Mouse (Mus musculus): ENCODE results near the gene Tmem164. TPM values are rescaled to one million over a fixed set of nuclear protein-coding genes. Genes with fewer than 3 reads are reported as not detected.

Tmem164 gene
- polyA plus RNA-seq, 1 experiment: 30.2 TPM

DNA sequence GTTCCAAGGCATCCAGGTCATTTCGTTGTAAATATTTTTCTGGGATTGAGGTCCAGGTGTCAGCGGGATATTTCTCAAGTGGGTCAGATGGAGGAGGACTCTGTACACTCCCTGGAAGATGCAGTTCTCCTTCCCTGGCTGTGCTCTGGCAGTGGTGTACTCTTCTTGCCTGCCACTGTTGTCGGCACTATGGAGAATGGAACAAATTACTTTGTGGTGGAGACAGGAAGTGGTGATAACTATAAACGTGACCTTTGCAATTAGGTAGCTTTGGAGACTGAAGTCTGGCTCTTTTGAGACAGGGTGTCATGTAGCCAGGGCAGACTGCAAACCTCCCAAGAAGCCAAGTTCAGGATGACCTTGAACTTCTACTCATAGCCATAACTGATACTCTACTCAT, 55.9 kb downstream of the Tmem164 start:
- Histone ChIP-seq H3K4me3 (replicated peaks; ENCODE audit: control insufficient read depth, low read depth, low read length) (no peak overlapping the region), H3K27ac (ENCODE audit: control insufficient read depth, insufficient read depth, low read depth, low read length, poor library complexity) (no peak overlapping the region), H3K4me1 (ENCODE audit: control insufficient read depth, insufficient read depth, low read length) (no peaks in the 10 kb centered on the region; the same call in 1 of the 2 replicates)
- WGBS: 40% methylated on average over 4 of the region's 4 CpGs
- TF ChIP-seq POLR2A (IDR thresholded peaks at IDR 0.05; ENCODE audit: borderline replicate concordance, control insufficient read depth, low read depth, low read length) (no peak), CTCF (IDR thresholded peaks at IDR 0.05; ENCODE audit: control insufficient read depth, insufficient read depth, low read length) (no peak)

DNA sequence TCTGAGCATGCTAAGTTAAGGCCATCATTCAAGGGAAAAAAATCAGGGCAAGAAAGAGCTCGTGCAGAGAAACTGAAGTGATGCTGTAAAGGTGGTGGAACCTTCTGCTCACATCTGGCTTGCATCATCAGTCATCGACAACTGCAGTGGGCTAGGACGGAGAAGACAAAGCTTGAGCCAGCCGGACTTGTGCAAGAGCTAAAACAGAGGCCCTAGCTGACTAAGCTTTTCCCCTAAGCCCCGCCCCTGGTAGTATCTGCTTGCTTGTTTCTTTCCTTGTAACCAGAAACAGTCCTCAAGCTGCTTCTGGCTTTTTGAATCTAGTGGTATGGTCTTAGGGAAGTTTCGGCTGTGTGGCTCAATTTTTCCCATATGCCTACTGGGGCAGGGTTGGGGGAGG, 56.5 kb downstream of the Tmem164 start:
- WGBS: 39% methylated on average over 6 of the region's 6 CpGs
- TF ChIP-seq CTCF (IDR thresholded peaks at IDR 0.05; ENCODE audit: control insufficient read depth, insufficient read depth, low read length) (no peak), POLR2A (IDR thresholded peaks at IDR 0.05; ENCODE audit: borderline replicate concordance, control insufficient read depth, low read depth, low read length) (no peak)
- no peak overlapping the region for H3K27ac ChIP-seq (ENCODE audit: control insufficient read depth, insufficient read depth, low read depth, low read length, poor library complexity)

DNA sequence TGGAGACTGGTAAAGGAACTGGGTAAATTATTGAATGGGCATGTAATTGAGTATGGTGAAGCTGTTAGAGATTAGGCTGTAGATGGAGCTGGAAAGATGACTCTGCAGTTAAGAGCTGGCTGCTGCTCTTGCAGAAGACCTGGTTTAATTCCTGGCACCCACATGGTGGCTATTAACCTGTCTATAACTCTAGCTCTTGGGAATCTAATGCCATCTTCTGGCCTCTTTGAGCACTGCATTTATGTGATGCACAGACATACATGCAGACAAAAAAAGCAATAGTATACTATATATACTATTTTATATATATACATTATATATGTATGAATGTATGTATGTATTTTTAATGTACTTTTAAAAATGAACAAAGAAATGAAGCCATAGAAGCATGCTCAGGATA, 66.2 kb downstream of the Tmem164 start:
- TF ChIP-seq CTCF (IDR thresholded peaks at IDR 0.05; ENCODE audit: control insufficient read depth, insufficient read depth, low read length): no peak
- no peak for TF ChIP-seq POLR2A (IDR thresholded peaks at IDR 0.05; ENCODE audit: borderline replicate concordance, control insufficient read depth, low read depth, low read length)
- Histone ChIP-seq H3K27ac (ENCODE audit: control insufficient read depth, insufficient read depth, low read depth, low read length, poor library complexity) (no peak overlapping the region), H3K4me3 (replicated peaks; ENCODE audit: control insufficient read depth, low read depth, low read length) (no peak overlapping the region), H3K4me1 (ENCODE audit: control insufficient read depth, insufficient read depth, low read length) (no peaks in the 10 kb centered on the region)

More for the DNA sequence above, 56.5 kb downstream of the Tmem164 start:
- Histone ChIP-seq H3K4me1 (ENCODE audit: control insufficient read depth, insufficient read depth, low read length) (no peaks in the 10 kb centered on the region; the same call in 1 of the 2 replicates), H3K4me3 (replicated peaks; ENCODE audit: control insufficient read depth, low read depth, low read length) (no peak overlapping the region)

DNA sequence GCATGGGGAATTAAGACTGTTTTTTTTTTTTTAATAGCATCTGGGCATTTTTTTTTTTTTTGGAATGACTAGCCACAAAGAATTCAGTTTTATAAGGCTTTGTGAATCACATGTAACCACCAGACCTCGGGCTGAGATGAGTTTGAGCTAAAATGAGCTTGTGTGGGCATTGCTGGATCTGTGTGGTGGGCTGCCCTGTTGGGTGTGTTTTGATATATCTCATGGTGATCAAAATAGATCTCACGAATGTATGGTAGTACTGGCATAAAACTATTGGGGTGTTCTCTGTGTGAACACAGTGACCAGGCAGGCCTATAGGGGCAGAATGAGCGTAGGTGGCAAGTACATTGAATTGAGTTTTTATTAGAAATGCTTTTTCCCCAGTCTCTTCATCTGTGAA, 67.4 kb downstream of the Tmem164 start:
- Histone ChIP-seq H3K4me1 (ENCODE audit: control insufficient read depth, insufficient read depth, low read length) (no peaks in the 10 kb centered on the region), H3K27ac (ENCODE audit: control insufficient read depth, insufficient read depth, low read depth, low read length, poor library complexity) (no peak overlapping the region), H3K4me3 (replicated peaks; ENCODE audit: control insufficient read depth, low read depth, low read length) (no peak overlapping the region)
- TF ChIP-seq POLR2A (IDR thresholded peaks at IDR 0.05; ENCODE audit: borderline replicate concordance, control insufficient read depth, low read depth, low read length) (no peak), CTCF (IDR thresholded peaks at IDR 0.05; ENCODE audit: control insufficient read depth, insufficient read depth, low read length) (no peak)
- WGBS: 70% methylated on average over 3 of the region's 3 CpGs

DNA sequence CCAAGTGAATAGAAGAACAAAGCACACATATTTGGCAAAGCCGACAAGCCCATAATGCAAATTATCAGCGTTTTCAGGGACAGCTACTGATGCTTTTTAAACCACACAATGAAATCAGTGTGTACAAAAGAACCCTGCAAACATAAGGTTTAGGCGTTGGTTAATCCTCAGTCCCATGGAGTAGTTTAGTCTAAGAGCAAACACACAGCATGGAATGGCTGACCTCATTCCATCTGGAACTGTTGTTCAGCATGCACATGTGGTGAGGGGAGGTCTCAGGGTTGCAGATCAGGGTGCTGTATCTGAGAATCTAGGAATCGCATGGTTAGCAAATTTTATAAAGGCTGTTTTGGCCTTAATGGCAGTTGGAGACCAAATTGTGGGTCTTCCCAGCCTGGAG, 69.6 kb downstream of the Tmem164 start:
- 81% methylated on average over 4 of the region's 4 CpGs for WGBS
- Histone ChIP-seq H3K4me3 (replicated peaks; ENCODE audit: control insufficient read depth, low read depth, low read length) (no peak overlapping the region), H3K4me1 (ENCODE audit: control insufficient read depth, insufficient read depth, low read length) (no peaks in the 10 kb centered on the region), H3K27ac (ENCODE audit: control insufficient read depth, insufficient read depth, low read depth, low read length, poor library complexity) (no peak overlapping the region)
- no peak for TF ChIP-seq POLR2A (IDR thresholded peaks at IDR 0.05; ENCODE audit: borderline replicate concordance, control insufficient read depth, low read depth, low read length)
- TF ChIP-seq CTCF (IDR thresholded peaks at IDR 0.05; ENCODE audit: control insufficient read depth, insufficient read depth, low read length): no peak

DNA sequence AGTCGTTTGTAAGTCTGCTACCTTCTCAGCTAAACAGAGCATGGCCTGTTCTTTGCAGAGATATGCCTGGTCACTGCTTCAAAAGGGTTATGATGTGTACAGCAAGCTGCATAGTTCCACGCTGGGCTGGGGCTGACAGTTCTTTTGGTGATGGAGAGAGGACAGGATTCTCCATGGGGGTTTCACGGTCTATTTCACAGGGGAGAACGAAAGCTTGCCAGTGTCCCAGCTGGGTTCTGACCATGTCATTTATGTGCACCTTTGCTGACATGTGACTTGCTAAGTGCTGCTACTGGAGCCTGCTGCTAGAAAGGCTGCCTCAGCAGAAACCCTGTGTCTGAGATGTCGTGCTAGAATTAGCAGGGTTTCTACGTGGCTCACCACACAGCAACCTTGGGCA, 74.3 kb downstream of the Tmem164 start:
- H3K27ac ChIP-seq (ENCODE audit: control insufficient read depth, insufficient read depth, low read depth, low read length, poor library complexity): no peak overlapping the region
- H3K4me1 ChIP-seq (ENCODE audit: control insufficient read depth, insufficient read depth, low read length): no peaks in the 10 kb centered on the region
- 89% methylated on average over 6 of the region's 6 CpGs for WGBS
- no peak overlapping the region for H3K4me3 ChIP-seq (replicated peaks; ENCODE audit: control insufficient read depth, low read depth, low read length)
- no peak for TF ChIP-seq CTCF (IDR thresholded peaks at IDR 0.05; ENCODE audit: control insufficient read depth, insufficient read depth, low read length)
- no peak for TF ChIP-seq POLR2A (IDR thresholded peaks at IDR 0.05; ENCODE audit: borderline replicate concordance, control insufficient read depth, low read depth, low read length)

DNA sequence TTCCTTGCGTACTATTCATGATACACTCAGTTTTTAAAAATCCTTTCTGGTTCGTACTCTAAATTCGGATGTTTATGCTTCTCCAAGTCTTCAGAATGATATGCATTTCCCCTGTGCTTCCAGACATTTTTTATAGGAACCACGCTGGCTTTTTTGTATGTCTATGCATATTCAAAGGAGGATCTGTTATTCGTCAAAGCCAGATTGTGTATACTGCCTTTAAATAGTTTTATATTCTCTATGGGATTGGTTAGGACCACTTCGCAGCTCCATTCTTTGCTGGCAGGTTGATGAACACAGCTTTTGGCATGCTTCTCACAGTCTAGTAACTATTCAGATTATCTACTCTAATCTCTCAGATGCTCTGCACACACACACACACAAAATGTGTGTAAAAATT, 79.2 kb downstream of the Tmem164 start:
- no peaks in the 10 kb centered on the region for H3K4me1 ChIP-seq (ENCODE audit: control insufficient read depth, insufficient read depth, low read length)
- no peak overlapping the region for H3K4me3 ChIP-seq (replicated peaks; ENCODE audit: control insufficient read depth, low read depth, low read length)
- no peak for TF ChIP-seq POLR2A (IDR thresholded peaks at IDR 0.05; ENCODE audit: borderline replicate concordance, control insufficient read depth, low read depth, low read length)
- no peak overlapping the region for H3K27ac ChIP-seq (ENCODE audit: control insufficient read depth, insufficient read depth, low read depth, low read length, poor library complexity)
- 90% methylated on average over 6 of the region's 6 CpGs for WGBS

DNA sequence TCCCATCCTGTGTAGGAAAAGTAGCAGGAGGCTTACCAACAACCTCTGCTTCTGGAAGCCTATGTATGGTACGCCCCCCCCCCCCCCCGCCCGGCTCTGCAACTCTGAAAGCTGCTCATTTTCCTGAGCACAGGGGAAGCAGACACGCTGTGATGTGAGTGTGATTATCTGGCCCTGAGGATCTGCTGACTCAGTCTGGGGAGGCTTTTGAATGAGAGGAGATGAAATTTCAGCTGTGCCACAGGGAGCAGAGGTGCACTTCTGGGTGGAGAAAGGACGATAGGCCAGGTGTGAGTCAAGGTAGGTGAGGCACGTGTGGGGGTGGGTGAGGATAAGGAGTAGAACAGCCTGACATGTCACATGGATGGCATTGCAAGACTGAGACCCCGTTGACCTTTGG, 82.1 kb downstream of the Tmem164 start:
- no peaks in the 10 kb centered on the region for H3K4me1 ChIP-seq (ENCODE audit: control insufficient read depth, insufficient read depth, low read length)
- no peak overlapping the region for H3K27ac ChIP-seq (ENCODE audit: control insufficient read depth, insufficient read depth, low read depth, low read length, poor library complexity)
- TF ChIP-seq POLR2A (IDR thresholded peaks at IDR 0.05; ENCODE audit: borderline replicate concordance, control insufficient read depth, low read depth, low read length): no peak
- TF ChIP-seq CTCF (IDR thresholded peaks at IDR 0.05; ENCODE audit: control insufficient read depth, insufficient read depth, low read length): no peak
- no peak overlapping the region for H3K4me3 ChIP-seq (replicated peaks; ENCODE audit: control insufficient read depth, low read depth, low read length)
- 68% methylated on average over 7 of the region's 7 CpGs for WGBS

DNA sequence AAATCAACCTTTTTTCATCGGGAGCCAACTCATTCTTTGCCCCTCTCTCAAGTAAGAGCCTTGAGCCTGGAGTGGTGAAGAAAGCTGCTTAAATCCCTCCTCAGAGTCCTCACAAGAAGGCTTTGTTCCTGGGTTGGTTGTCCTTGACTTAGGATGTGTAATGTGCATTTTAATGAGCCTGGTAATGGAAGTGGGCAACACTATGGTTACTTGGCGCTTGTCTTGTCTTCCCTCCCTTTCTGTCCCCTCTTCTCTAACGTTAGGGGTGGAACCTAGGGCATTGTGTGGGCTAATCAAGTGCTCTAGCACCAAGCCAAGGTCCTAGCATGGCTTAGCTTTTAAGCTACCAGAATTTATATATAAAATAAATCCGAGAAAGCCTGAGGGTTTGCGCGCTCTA, 88.5 kb downstream of the Tmem164 start:
- WGBS: 89% methylated on average over 6 of the region's 6 CpGs
- Histone ChIP-seq H3K4me3 (replicated peaks; ENCODE audit: control insufficient read depth, low read depth, low read length) (no peak overlapping the region), H3K4me1 (ENCODE audit: control insufficient read depth, insufficient read depth, low read length) (no peaks in the 10 kb centered on the region), H3K27ac (ENCODE audit: control insufficient read depth, insufficient read depth, low read depth, low read length, poor library complexity) (no peak overlapping the region)
- TF ChIP-seq POLR2A (IDR thresholded peaks at IDR 0.05; ENCODE audit: borderline replicate concordance, control insufficient read depth, low read depth, low read length) (no peak), CTCF (IDR thresholded peaks at IDR 0.05; ENCODE audit: control insufficient read depth, insufficient read depth, low read length) (no peak)

All from bone marrow, adult 2 months (tissue).